Mouse (Mus musculus) Muller cell, postnatal 12 days (primary cell): ENCODE results near the gene Timm29.
A peak's percentile ranks its signal among the peaks of the same experiment; 100 is the strongest.
"Not testable (repeated sequence)": the region's sequence is repeated elsewhere in the genome, so short reads cannot be mapped to it uniquely, and the experiment has no call there.

Experiments
- DNase-seq: peaks from one replicate; pipeline ENCODE4 v3.0.0-alpha.2; 2015; ENCODE audit errors: inconsistent ontology term

Gene Timm29

GRCm38 (mm10) chr9:21578226-21578625 lies 14.3 kb upstream of the Timm29 start:
- DNase-seq = no peak

GRCm38 (mm10) chr9:21585401-21585800 lies 7.1 kb upstream of the Timm29 start:
- DNase-seq = no peak

GRCm38 (mm10) chr9:21587678-21588349 lies 4.7 kb upstream of the Timm29 start:
- DNase-seq = no peak

GRCm38 (mm10) chr9:21588350-21588749 lies 4.2 kb upstream of the Timm29 start:
- no peak for DNase-seq

- DNase-seq = no peak
Measured at GRCm38 (mm10) chr9:21589538-21589937, 3.0 kb upstream of the Timm29 start.

- DNase-seq = no peak
Measured at GRCm38 (mm10) chr9:21591127-21591830, 1.2 kb upstream of the Timm29 start.

- no peak for DNase-seq
Measured at GRCm38 (mm10) chr9:21591831-21592702, 455 bp upstream of the Timm29 start.

- peak; percentile 77 for DNase-seq
Measured at GRCm38 (mm10) chr9:21593122-21593721, 700 bp downstream of the Timm29 start.

GRCm38 (mm10) chr9:21594350-21594749 lies 1.8 kb downstream of the Timm29 start:
- DNase-seq = not testable (repeated sequence)

- no peak for DNase-seq
Measured at GRCm38 (mm10) chr9:21594838-21595237, 2.3 kb downstream of the Timm29 start.

- DNase-seq = peak; percentile 10
Measured at GRCm38 (mm10) chr9:21598198-21598597, 5.7 kb downstream of the Timm29 start.

- no peak for DNase-seq
Measured at GRCm38 (mm10) chr9:21600186-21600585, 7.7 kb downstream of the Timm29 start.

GRCm38 (mm10) chr9:21601073-21601472 lies 8.6 kb downstream of the Timm29 start:
- no peak for DNase-seq

- peak; percentile 45 for DNase-seq
Measured at GRCm38 (mm10) chr9:21601722-21602399, 9.3 kb downstream of the Timm29 start.

- no peak for DNase-seq
Measured at GRCm38 (mm10) chr9:21604119-21604518, 11.6 kb downstream of the Timm29 start.

- no peak for DNase-seq
Measured at GRCm38 (mm10) chr9:21605865-21606264, 13.3 kb downstream of the Timm29 start.

GRCm38 (mm10) chr9:21606648-21607047 lies 14.1 kb downstream of the Timm29 start:
- DNase-seq = no peak

GRCm38 (mm10) chr9:21609861-21610260 lies 17.3 kb downstream of the Timm29 start:
- DNase-seq = no peak

GRCm38 (mm10) chr9:21614864-21615616 lies 22.5 kb downstream of the Timm29 start:
- no peak for DNase-seq

- DNase-seq = peak; percentile 100
Measured at GRCm38 (mm10) chr9:21615617-21616231, 23.2 kb downstream of the Timm29 start, which contains the start of gene Smarca4. Gene Smarca4 (plus strand): TSS chr9:21616169.
